Mouse (Mus musculus) T-cell, adult 2 months (primary cell): ENCODE results near the gene Ptprcap.

Experiments
- DNase-seq: peaks from one replicate; pipeline ENCODE4 v3.0.0; 2022; ENCODE audit warnings: low spot score

Ptprcap gene

GRCm38 (mm10) chr19:4147782-4148490 lies 5.5 kb upstream of the Ptprcap start:
- no peak for DNase-seq

- DNase-seq, result peak; percentile 90
Observed at GRCm38 (mm10) chr19:4148491-4148806, 5.0 kb upstream of the Ptprcap start, which contains the start of gene Coro1b. Coro1b (plus strand) TSS chr19:4148619.

- no peak for DNase-seq
Observed at GRCm38 (mm10) chr19:4148819-4149218, 4.6 kb upstream of the Ptprcap start.

GRCm38 (mm10) chr19:4149283-4149682 lies 4.1 kb upstream of the Ptprcap start:
- no peak for DNase-seq

- DNase-seq, result no peak
Observed at GRCm38 (mm10) chr19:4149764-4150461, 3.5 kb upstream of the Ptprcap start.

- no peak for DNase-seq
Observed at GRCm38 (mm10) chr19:4150567-4151487, 2.6 kb upstream of the Ptprcap start.

- DNase-seq, result no peak
Observed at GRCm38 (mm10) chr19:4151488-4151860, 1.9 kb upstream of the Ptprcap start.

GRCm38 (mm10) chr19:4151898-4152297 lies 1.5 kb upstream of the Ptprcap start:
- DNase-seq, result no peak

GRCm38 (mm10) chr19:4152445-4153231 lies 766 bp upstream of the Ptprcap start:
- DNase-seq, result no peak

- peak; percentile 58 for DNase-seq
Observed at GRCm38 (mm10) chr19:4154437-4155222, 1.2 kb downstream of the Ptprcap start.

GRCm38 (mm10) chr19:4155223-4156072 lies 2.0 kb downstream of the Ptprcap start:
- peak; percentile 24 for DNase-seq

GRCm38 (mm10) chr19:4156073-4156579 lies 2.7 kb downstream of the Ptprcap start:
- DNase-seq, result no peak

- DNase-seq, result no peak
Observed at GRCm38 (mm10) chr19:4156771-4157170, 3.4 kb downstream of the Ptprcap start.

- DNase-seq, result no peak
Observed at GRCm38 (mm10) chr19:4159049-4159448, 5.6 kb downstream of the Ptprcap start.

GRCm38 (mm10) chr19:4162646-4163542 lies 9.5 kb downstream of the Ptprcap start, which contains the start of gene Rps6kb2:
Rps6kb2 (minus strand) TSS chr19:4163354.
- peak; percentile 95 for DNase-seq

- no peak for DNase-seq
Observed at GRCm38 (mm10) chr19:4163543-4163887, 10.1 kb downstream of the Ptprcap start.

- no peak for DNase-seq
Observed at GRCm38 (mm10) chr19:4164100-4164499, 10.7 kb downstream of the Ptprcap start.

- no peak for DNase-seq
Observed at GRCm38 (mm10) chr19:4164721-4165120, 11.3 kb downstream of the Ptprcap start.
